Mouse (Mus musculus) kidney, embryonic 16.5 days (tissue): ENCODE data around the gene P2rx5. TPM values are rescaled to one million over a fixed set of nuclear protein-coding genes. Genes with fewer than 3 reads are reported as not detected.

Experiments used
- ATAC-seq: fragments of 200-750 bp; cut with Nextera tagmentation; 2 replicates; pipeline ENCODE4 v1.8.0; 2017; ENCODE audit warnings: moderate TSS enrichment; ENCODE audit not compliant: low FRiP score, low TSS enrichment
- H3K27ac ChIP-seq: fragments of 300-500 bp; sonication (generic); 2 replicates; pipeline ENCODE4 v1.5.1; 2014; ENCODE audit warnings: low read length
- H3K27me3 ChIP-seq: fragments of 300-500 bp; sonication (generic); 2 replicates; pipeline ENCODE4 v1.6.1; 2014; ENCODE audit warnings: low read length, control low read depth, mixed read lengths; ENCODE audit not compliant: insufficient read depth
- H3K36me3 ChIP-seq: fragments of 300-500 bp; sonication (generic); 2 replicates; pipeline ENCODE4 v1.6.1; 2014; ENCODE audit warnings: low read length, control low read depth, mixed read lengths; ENCODE audit not compliant: insufficient read depth
- H3K4me1 ChIP-seq: fragments of 300-500 bp; sonication (generic); 2 replicates; pipeline ENCODE4 v1.6.1; 2014; ENCODE audit warnings: low read length, control low read depth, mixed read lengths; ENCODE audit not compliant: insufficient read depth
- H3K4me2 ChIP-seq: fragments of 300-500 bp; sonication (generic); replicated peaks from 2 replicates; pipeline ENCODE4 v1.6.1; 2014; ENCODE audit warnings: low read depth, low read length
- H3K4me3 ChIP-seq: fragments of 300-500 bp; sonication (generic); 2 replicates; pipeline ENCODE4 v1.5.1; 2014; ENCODE audit warnings: mild to moderate bottlenecking, low read length
- H3K9ac ChIP-seq: fragments of 300-500 bp; sonication (generic); replicated peaks from 2 replicates; pipeline ENCODE4 v1.6.1; 2014; ENCODE audit warnings: low read length
- H3K9me3 ChIP-seq: fragments of 300-500 bp; sonication (generic); 2 replicates; pipeline ENCODE4 v1.6.1; 2016; ENCODE audit warnings: low read length, control low read depth
- WGBS: fragments of 180-500 bp; shearing (Covaris S2); extraction: QIAGEN DNeasy Blood & Tissue Kit; methylation state at CpG from one replicate; pipeline ENCODE4 v1.1.7; 2014; 5-methylcytosine and 5-hydroxymethylcytosine counted together
- polyA plus RNA-seq: library from polyadenylated mRNA; unstranded; fragments of >200 nt; fragmentation: Nextera tagmentation; extraction: Ambion mirVana; gene quantifications from 2 replicates; pipeline ENCODE4 v1.2.1, GENCODE M21; 2015

P2rx5 gene
- polyA plus RNA-seq: 0.81 TPM in 2 replicates

DNA sequence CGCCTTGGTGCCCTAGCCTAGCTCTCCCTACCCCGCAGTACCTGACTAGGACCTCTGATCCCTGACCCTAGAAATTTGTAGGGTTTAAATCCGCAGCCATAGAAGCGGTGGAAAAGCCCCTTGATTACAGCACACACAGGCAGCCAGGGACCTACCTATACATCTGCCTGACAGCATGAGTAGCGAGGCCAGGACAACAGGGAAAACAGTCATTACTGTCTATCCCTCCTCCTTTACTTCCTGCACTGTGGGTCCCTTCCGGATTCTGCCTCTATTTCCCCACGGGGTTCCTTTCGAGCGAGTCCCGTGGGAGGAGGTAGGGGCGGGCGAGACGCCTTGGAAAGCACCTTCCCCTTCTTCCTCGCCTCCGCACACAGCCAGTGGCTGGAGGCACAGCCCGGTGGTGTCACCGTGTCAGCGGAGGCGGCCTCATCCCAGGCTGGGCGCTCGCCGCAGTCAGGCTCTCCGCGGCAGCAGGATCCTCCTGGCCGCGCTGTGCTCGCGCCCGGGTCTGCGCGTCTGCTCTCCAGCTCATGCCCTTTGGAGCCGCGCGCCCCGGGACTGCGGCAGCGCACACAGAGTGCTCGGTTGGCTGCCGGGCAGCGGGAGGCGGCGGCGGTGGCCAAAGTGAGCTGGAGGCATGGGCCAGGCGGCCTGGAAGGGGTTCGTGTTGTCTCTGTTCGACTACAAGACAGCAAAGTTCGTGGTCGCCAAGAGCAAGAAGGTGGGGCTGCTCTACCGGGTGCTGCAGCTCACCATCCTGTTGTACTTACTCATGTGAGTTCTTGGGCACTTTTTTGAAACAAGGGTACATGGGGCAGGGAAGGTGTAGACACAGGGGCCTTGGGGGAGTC, at the start of gene P2rx5:
P2rx5 (plus strand) TSS at position 465 of the 854 bp plus-strand sequence.
- Histone ChIP-seq H3K36me3 (no peaks in the 10 kb centered on the region), H3K9ac (peak within 1 kb of the TSS; percentile 63), H3K4me1 (peaks cover 8% of the 10 kb centered on the region), H3K9me3 (no peaks in the 10 kb centered on the region), H3K4me3 (peak within 1 kb of the TSS; percentile 46), H3K27ac (no peak within 1 kb of the TSS), H3K4me2 (peak within 1 kb of the TSS; percentile 86), H3K27me3 (peaks cover 23% of the 10 kb centered on the region)
- WGBS: 2% methylated on average over 49 of the region's 49 CpGs
- ATAC-seq: peak; percentile 87

GRCm38 (mm10) chr11:73111414-73111813, 48.8 kb upstream of the P2rx5 start:
- no peaks in the 10 kb centered on the region for H3K9me3 ChIP-seq
- H3K4me3 ChIP-seq: no peak overlapping the region
- WGBS: 70% methylated on average over 6 of the region's 6 CpGs
- H3K36me3 ChIP-seq: no peaks in the 10 kb centered on the region
- H3K27me3 ChIP-seq: no peaks in the 10 kb centered on the region
- no peak for ATAC-seq
- no peak overlapping the region for H3K4me2 ChIP-seq
- H3K4me1 ChIP-seq: no peaks in the 10 kb centered on the region
- H3K9ac ChIP-seq: no peak overlapping the region
- H3K27ac ChIP-seq: no peak overlapping the region

- no peaks in the 10 kb centered on the region for H3K9me3 ChIP-seq
- H3K27ac ChIP-seq: no peak overlapping the region
- ATAC-seq: no peak
- H3K4me1 ChIP-seq: no peaks in the 10 kb centered on the region
- H3K4me2 ChIP-seq: no peak overlapping the region
- H3K9ac ChIP-seq: no peak overlapping the region
- peaks cover 17% of the 10 kb centered on the region; the same call in 1 of the 2 replicates for H3K36me3 ChIP-seq
- no peaks in the 10 kb centered on the region for H3K27me3 ChIP-seq
- no peak overlapping the region for H3K4me3 ChIP-seq
- WGBS: 95% methylated on average over 6 of the region's 6 CpGs
These were observed 33.7 kb upstream of the P2rx5 start for GRCm38 (mm10) chr11:73126495-73126894.

- no peaks in the 10 kb centered on the region for H3K27me3 ChIP-seq
- H3K27ac ChIP-seq: no peak overlapping the region
- H3K4me3 ChIP-seq: no peak overlapping the region
- H3K9ac ChIP-seq: no peak overlapping the region
- WGBS: 78% methylated on average over 7 of the region's 7 CpGs
- H3K4me2 ChIP-seq: no peak overlapping the region
- H3K36me3 ChIP-seq: peaks cover 34% of the 10 kb centered on the region
- peaks cover 18% of the 10 kb centered on the region for H3K4me1 ChIP-seq
- no peak for ATAC-seq
- no peaks in the 10 kb centered on the region for H3K9me3 ChIP-seq
These were observed 29.2 kb upstream of the P2rx5 start for GRCm38 (mm10) chr11:73131020-73131419.

DNA sequence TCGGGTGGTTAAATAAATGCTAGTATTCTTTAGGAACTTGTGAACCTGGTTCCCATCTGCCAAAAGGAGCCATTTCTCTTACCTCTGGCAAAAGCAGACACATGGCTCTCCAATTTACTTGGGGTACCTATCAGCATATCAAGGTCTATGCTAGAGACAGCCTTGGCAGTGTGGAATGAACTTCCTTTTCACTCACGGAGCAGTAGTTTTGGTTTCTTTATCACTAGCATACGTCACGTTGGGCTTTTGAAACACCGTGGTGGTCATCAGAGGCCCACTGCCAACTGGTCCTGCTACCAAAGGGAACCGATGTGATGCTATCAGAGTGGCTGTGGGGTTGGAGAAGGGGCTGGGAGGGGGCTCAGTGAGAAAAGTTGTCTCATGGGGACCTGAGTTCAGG, 27.2 kb upstream of the P2rx5 start:
- ATAC-seq: no peak
- no peak overlapping the region for H3K9ac ChIP-seq
- 95% methylated on average over 6 of the region's 6 CpGs for WGBS

DNA sequence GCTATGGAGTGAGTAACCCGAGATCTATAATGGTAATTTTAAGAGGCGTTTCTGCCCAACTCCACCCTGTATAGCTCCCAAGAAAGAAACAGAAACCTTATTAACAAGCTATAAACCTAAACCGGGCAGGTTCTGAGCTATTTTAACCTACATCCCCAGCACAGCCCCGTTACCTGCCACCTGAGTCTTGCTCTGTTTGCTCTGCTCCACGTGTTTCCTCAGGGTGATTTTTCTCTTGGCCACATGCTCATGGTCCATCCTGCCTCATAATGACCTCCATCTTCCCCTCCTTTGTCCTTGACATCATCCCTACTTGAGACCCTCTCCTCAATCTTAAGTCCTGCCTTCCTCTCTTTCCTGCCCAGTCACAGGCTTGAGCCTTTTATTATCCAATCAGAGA, 26.0 kb upstream of the P2rx5 start:
- ATAC-seq: no peak
- 0 out of 2 replicates have a peak overlapping the region, but pooled peaks have one; percentile 3 for H3K9ac ChIP-seq
- H3K4me3 ChIP-seq: no peak overlapping the region; the same call in 1 of the 2 replicates
- peaks cover 34% of the 10 kb centered on the region for H3K36me3 ChIP-seq
- peaks cover 32% of the 10 kb centered on the region for H3K4me1 ChIP-seq
- H3K27me3 ChIP-seq: no peaks in the 10 kb centered on the region
- no peak overlapping the region for H3K27ac ChIP-seq
- 76% methylated on average over 5 of the region's 5 CpGs for WGBS
- H3K9me3 ChIP-seq: no peaks in the 10 kb centered on the region
- H3K4me2 ChIP-seq: peak overlapping the region; percentile 26

More for the DNA sequence above, 27.2 kb upstream of the P2rx5 start:
- peaks cover 34% of the 10 kb centered on the region for H3K36me3 ChIP-seq
- H3K9me3 ChIP-seq: no peaks in the 10 kb centered on the region
- peaks cover 32% of the 10 kb centered on the region for H3K4me1 ChIP-seq
- H3K27ac ChIP-seq: no peak overlapping the region
- H3K4me3 ChIP-seq: no peak overlapping the region
- H3K4me2 ChIP-seq: no peak overlapping the region
- no peaks in the 10 kb centered on the region for H3K27me3 ChIP-seq

DNA sequence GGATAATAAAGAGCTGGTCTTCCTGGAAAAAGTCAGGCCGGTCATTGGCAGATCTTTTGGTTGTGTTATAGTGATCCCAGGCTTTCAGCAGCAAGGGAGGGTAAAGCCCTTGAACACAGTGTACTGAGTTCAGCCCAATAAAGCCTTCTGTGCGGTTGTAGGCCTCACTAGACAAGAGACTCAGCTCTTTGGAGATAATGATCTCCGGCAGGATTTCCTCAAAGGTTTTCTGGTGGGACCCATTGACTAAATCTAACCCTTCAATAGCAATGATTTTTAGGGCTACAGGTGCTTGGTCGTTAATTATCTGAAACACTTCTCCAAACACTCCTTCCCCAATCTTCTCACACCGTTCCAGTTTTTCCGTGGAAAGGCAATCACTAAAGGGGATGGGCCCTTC, 23.6 kb upstream of the P2rx5 start:
- Histone ChIP-seq H3K27ac (no peak overlapping the region), H3K4me1 (peaks cover 32% of the 10 kb centered on the region), H3K9ac (peak overlapping the region; percentile 70), H3K9me3 (no peaks in the 10 kb centered on the region), H3K36me3 (peaks cover 24% of the 10 kb centered on the region), H3K27me3 (no peaks in the 10 kb centered on the region), H3K4me2 (peak overlapping the region; percentile 67), H3K4me3 (peak overlapping the region; percentile 91)
- ATAC-seq: no peak
- 55% methylated on average over 6 of the region's 6 CpGs for WGBS

DNA sequence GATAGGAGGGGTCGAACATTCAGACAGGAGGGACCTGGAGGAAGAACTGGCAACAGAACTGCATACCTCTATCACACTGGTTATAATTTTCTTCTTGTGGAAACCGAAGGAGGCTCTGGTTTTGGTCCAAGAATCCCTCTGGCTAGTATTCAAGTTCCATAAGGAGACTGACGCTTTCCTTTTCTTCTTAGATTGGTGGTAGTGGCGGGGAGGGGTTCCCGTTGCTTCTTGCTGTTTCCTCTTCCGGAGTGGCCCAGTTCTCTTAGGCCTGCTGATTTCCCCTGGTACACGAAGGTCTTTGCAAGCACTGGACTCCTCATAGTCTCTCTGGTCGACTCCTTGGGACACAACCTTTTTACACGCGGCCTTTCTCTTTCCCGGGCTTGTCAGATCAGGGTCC, 23.1 kb upstream of the P2rx5 start:
- peak overlapping the region; percentile 91 for H3K4me3 ChIP-seq
- 22% methylated on average over 11 of the region's 11 CpGs for WGBS
- peak overlapping the region; percentile 70 for H3K9ac ChIP-seq
- no peaks in the 10 kb centered on the region for H3K9me3 ChIP-seq
- peaks cover 24% of the 10 kb centered on the region for H3K36me3 ChIP-seq
- no peak overlapping the region for H3K27ac ChIP-seq
- H3K4me2 ChIP-seq: peak overlapping the region; percentile 67
- H3K27me3 ChIP-seq: no peaks in the 10 kb centered on the region
- 0 out of 2 replicates have a peak, but pooled peaks have one; percentile 21 for ATAC-seq
- H3K4me1 ChIP-seq: peaks cover 32% of the 10 kb centered on the region

DNA sequence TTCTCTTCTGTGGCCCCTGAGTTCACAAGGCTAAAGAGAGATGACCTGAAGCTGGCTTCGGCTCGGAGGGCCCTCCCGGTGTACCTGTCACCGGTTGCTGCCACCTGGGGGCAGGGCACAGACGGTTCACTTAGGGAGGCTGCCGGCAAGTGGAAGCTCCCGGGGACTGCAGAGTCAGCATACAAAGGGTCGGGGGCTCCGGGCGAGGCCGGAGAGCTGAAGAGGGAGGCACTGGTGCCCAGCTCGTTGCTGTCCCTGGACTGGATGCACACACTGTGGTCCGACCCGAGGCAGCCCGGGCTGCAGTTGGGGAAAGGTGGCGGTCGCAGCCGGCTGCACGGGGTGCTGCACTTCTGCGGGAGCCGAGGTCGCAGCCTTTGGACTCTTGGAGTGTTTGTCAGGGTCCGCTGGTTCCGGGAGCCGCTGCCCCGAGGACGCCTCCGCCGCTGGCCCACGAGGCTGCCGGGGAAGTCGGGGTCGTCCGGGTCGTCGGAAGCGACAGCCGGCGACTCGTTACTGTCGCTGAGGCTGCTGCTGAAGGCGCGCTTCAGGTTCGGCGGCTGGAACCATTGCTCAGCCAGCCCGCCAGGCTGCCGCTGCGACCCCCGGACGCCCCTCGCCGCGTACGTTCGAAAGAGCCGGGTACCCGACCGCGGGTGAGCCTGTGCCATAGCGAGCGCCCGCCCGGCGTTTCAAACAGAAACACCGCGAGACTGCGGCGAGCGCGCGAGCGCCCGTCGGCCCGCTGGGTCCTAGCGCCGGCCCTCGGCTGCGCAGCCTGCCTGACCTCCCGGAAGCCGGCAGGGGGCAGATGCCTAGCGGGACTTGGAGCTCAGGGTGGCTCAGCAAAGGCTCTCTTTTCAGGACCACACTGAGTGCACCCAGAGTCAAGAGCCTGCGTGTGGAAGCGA, 22.4 kb upstream of the P2rx5 start, which contains the start of gene Haspin:
Haspin (minus strand) TSS at position 704 of the 911 bp plus-strand sequence.
- Histone ChIP-seq H3K4me1 (peaks cover 32% of the 10 kb centered on the region), H3K4me3 (peak within 1 kb of the TSS; percentile 91), H3K36me3 (peaks cover 18% of the 10 kb centered on the region), H3K4me2 (peak within 1 kb of the TSS; percentile 67), H3K9ac (peak within 1 kb of the TSS; percentile 70), H3K27me3 (no peaks in the 10 kb centered on the region), H3K9me3 (no peaks in the 10 kb centered on the region), H3K27ac (no peak within 1 kb of the TSS; the same call in none of the 2 replicates)
- WGBS: under 1% methylated on average over 81 of the region's 84 CpGs
- peak; percentile 95 for ATAC-seq
